Mouse (Mus musculus) G1E (cell line): ENCODE measurements around the gene Slc22a12.

Experiments used
- CTCF ChIP-seq: IDR thresholded peaks from 2 replicates; pipeline ENCODE4 v1.5.1; 2012; ENCODE audit warnings: low read depth, low read length, inconsistent platforms, mixed read lengths
- GATA1 ChIP-seq: IDR thresholded peaks from 2 replicates; pipeline ENCODE4 v1.6.1; 2012; ENCODE audit warnings: borderline replicate concordance, low read length, inconsistent platforms, mixed read lengths
- GATA2 ChIP-seq: IDR thresholded peaks from 2 replicates; pipeline ENCODE4 v1.6.1; 2012; ENCODE audit warnings: low read depth, low read length, inconsistent platforms, borderline replicate concordance
- TAL1 ChIP-seq: conservative IDR thresholded peaks from 2 replicates; pipeline ENCODE4 v1.6.1; 2012; ENCODE audit warnings: low read depth, low read length, inconsistent platforms, mixed read lengths

DNA sequence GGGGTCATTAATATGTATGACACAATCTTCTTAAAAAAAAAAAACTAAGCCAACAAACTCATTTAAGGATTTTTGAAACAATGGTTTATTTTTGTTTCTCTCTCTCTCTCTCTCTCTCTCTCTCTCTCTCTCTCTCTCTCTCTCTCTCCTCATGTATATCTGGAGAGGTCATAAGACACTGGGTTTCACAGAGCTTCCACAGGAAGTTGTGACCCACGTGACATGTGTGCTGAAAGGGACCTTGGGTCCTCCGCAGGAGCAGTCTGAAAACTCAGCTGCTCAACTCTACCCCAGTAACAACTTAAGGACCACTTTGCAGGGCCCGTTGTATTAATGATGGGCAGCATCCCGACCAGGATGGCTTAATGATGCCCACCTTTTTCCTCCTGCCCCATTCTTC, 8.4 kb upstream of the Slc22a12 start:
- TF ChIP-seq GATA1 (no peak), CTCF (no peak), TAL1 (no peak), GATA2 (no peak)
